Mouse (Mus musculus): ENCODE results near the gene Capza2. TPM values are rescaled to one million over a fixed set of nuclear protein-coding genes. Genes with fewer than 3 reads are reported as not detected.

Capza2 gene
- polyA plus RNA-seq, 1 experiment from 2014 or later, result 258 TPM

GRCm38 (mm10) chr6:17655080-17655479 is 19.0 kb downstream of the Capza2 start:
- no peak overlapping the region for H3K4me2 ChIP-seq (replicated peaks)
- H3K4me3 ChIP-seq, result no peak overlapping the region
- peaks cover 26% of the 10 kb centered on the region for H3K36me3 ChIP-seq
- ATAC-seq (ENCODE audit: low FRiP score, low read depth), result no peak
- 97% methylated on average over 2 of the region's 2 CpGs for WGBS
- no peaks in the 10 kb centered on the region for H3K27me3 ChIP-seq (replicated peaks)
- H3K4me1 ChIP-seq, result no peaks in the 10 kb centered on the region
- H3K9me3 ChIP-seq, result no peaks in the 10 kb centered on the region
- no peak overlapping the region for H3K27ac ChIP-seq
- H3K9ac ChIP-seq, result no peak overlapping the region

DNA sequence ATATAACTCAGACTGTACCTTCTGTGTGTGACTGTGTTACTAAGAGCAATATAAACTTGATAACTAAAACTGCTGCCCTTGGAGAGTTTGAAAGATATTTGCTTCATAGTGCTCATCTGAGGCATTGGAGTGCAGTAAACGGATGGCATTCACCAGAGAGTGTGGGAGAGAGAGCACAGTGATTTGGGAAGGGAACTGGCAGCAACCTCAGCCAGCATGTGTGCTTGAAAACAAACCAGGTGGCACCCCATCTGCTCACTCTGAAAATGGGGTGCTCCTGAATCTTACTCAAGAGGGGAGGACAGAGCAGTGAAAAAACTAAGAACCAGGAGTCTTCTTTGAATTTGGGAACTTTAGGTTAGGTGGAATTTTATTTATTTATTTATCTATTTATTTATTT is 21.3 kb downstream of the Capza2 start:
- H3K9ac ChIP-seq, result no peak overlapping the region
- H3K4me2 ChIP-seq (replicated peaks), result no peak overlapping the region
- no peaks in the 10 kb centered on the region for H3K27me3 ChIP-seq (replicated peaks)
- peaks cover 34% of the 10 kb centered on the region for H3K36me3 ChIP-seq
- H3K27ac ChIP-seq, result no peak overlapping the region
- no peak overlapping the region for H3K4me3 ChIP-seq
- no peaks in the 10 kb centered on the region for H3K9me3 ChIP-seq
- no peaks in the 10 kb centered on the region for H3K4me1 ChIP-seq
- no peak for ATAC-seq (ENCODE audit: low FRiP score, low read depth)
- 81% methylated on average over 1 of the region's 1 CpGs for WGBS

DNA sequence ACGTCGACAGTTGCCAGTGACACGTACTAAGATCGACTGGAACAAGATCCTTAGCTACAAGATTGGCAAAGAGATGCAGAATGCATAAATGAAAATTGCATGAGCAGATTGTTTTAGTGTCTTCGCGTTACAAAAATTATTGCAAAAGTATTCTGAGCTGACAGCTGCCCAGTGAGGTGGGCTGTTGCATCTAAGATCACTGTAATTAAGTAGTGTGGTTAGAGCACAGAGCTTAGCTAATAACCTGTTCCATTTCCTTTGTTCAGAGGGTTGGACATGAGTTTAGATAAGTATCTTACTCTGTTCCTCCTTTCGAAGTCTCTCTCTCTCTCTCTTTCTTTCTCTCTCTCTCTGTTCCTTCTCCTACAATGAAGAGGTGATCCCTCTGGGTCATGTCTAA is 29.3 kb downstream of the Capza2 start:
- no peaks in the 10 kb centered on the region for H3K9me3 ChIP-seq
- H3K9ac ChIP-seq, result no peak overlapping the region
- ATAC-seq (ENCODE audit: low FRiP score, low read depth), result no peak
- no peaks in the 10 kb centered on the region for H3K4me1 ChIP-seq
- no peak overlapping the region for H3K27ac ChIP-seq
- no peak overlapping the region for H3K4me3 ChIP-seq
- 95% methylated on average over 7 of the region's 7 CpGs for WGBS
- H3K36me3 ChIP-seq, result peaks cover 51% of the 10 kb centered on the region
- H3K27me3 ChIP-seq (replicated peaks), result no peaks in the 10 kb centered on the region
- H3K4me2 ChIP-seq (replicated peaks), result no peak overlapping the region

- Histone ChIP-seq H3K27me3 (replicated peaks) (no peaks in the 10 kb centered on the region), H3K9me3 (no peaks in the 10 kb centered on the region), H3K4me3 (no peak overlapping the region), H3K4me1 (no peaks in the 10 kb centered on the region), H3K36me3 (peaks cover 47% of the 10 kb centered on the region), H3K27ac (no peak overlapping the region), H3K4me2 (replicated peaks) (no peak overlapping the region), H3K9ac (no peak overlapping the region)
- no peak for ATAC-seq (ENCODE audit: low FRiP score, low read depth)
Measured at GRCm38 (mm10) chr6:17666024-17666423, 30.0 kb downstream of the Capza2 start.

- no peaks in the 10 kb centered on the region for H3K4me1 ChIP-seq
- H3K36me3 ChIP-seq, result peaks cover 34% of the 10 kb centered on the region
- H3K9ac ChIP-seq, result no peak overlapping the region
- no peak overlapping the region for H3K4me2 ChIP-seq (replicated peaks)
- H3K27me3 ChIP-seq (replicated peaks), result no peaks in the 10 kb centered on the region
- H3K4me3 ChIP-seq, result no peak overlapping the region
- no peaks in the 10 kb centered on the region for H3K9me3 ChIP-seq
- WGBS, result 95% methylated on average over 3 of the region's 3 CpGs
- ATAC-seq (ENCODE audit: low FRiP score, low read depth), result no peak
- H3K27ac ChIP-seq, result no peak overlapping the region
Measured at GRCm38 (mm10) chr6:17667813-17668212, 31.8 kb downstream of the Capza2 start.

DNA sequence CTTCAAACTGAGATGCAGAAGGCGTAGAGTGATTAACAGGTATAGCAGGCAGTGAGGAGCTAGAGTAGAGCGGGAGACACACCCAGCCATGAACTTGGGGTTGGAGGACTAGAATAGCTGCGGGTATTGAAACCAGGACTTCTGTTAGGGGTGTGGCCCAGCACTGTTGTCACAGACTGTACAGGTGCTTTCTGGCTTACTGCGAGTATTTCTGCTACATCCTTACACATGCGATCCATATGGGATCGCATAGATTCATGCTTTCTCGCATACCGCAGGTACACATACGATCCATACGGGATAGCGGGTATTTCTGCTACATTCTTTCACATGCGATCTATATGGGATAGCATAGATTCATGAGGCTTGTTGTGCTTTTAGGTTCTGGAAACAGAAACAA is 32.3 kb downstream of the Capza2 start:
- Histone ChIP-seq H3K9me3 (no peaks in the 10 kb centered on the region), H3K9ac (no peak overlapping the region), H3K27ac (no peak overlapping the region), H3K4me3 (no peak overlapping the region), H3K4me2 (replicated peaks) (no peak overlapping the region), H3K36me3 (peaks cover 29% of the 10 kb centered on the region), H3K27me3 (replicated peaks) (no peaks in the 10 kb centered on the region), H3K4me1 (no peaks in the 10 kb centered on the region)
- 95% methylated on average over 12 of the region's 12 CpGs for WGBS
- ATAC-seq (ENCODE audit: low FRiP score, low read depth), result no peak

DNA sequence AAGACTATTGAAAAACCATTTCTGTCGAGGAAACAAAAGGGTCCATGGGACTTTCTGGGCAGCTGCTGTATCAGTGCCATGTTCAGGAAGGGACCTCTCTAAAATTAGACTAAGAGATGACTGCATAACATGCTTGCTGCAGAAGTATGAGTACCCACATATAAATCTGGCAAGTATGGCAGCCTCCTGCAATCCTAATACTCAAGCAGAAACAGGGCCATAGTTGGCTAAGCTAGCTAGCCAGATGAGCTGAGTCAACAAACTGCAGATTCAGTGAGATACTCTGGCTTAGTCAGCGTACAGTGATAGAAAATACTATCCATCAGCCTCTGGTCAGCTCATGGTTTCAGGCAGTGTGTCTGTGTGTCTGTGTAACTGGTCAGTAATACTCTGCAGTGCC is 33.8 kb downstream of the Capza2 start:
- Histone ChIP-seq H3K4me3 (no peak overlapping the region), H3K9ac (no peak overlapping the region), H3K9me3 (no peaks in the 10 kb centered on the region), H3K4me2 (replicated peaks) (no peak overlapping the region), H3K27ac (no peak overlapping the region), H3K4me1 (no peaks in the 10 kb centered on the region), H3K36me3 (peaks cover 24% of the 10 kb centered on the region), H3K27me3 (replicated peaks) (no peaks in the 10 kb centered on the region)
- no peak for ATAC-seq (ENCODE audit: low FRiP score, low read depth)
- 83% methylated on average over 2 of the region's 2 CpGs for WGBS

- Histone ChIP-seq H3K27me3 (replicated peaks) (no peaks in the 10 kb centered on the region), H3K4me1 (no peaks in the 10 kb centered on the region), H3K27ac (no peak overlapping the region), H3K9ac (no peak overlapping the region), H3K9me3 (no peaks in the 10 kb centered on the region), H3K4me2 (replicated peaks) (no peak overlapping the region), H3K4me3 (no peak overlapping the region), H3K36me3 (no peaks in the 10 kb centered on the region)
- ATAC-seq (ENCODE audit: low FRiP score, low read depth), result peak; percentile 71
- 27% methylated on average over 12 of the region's 12 CpGs for WGBS
Measured at GRCm38 (mm10) chr6:17675019-17675756, 39.2 kb downstream of the Capza2 start.

- Histone ChIP-seq H3K9me3 (peaks cover 5% of the 10 kb centered on the region; the same call in 1 of the 2 replicates), H3K4me1 (no peaks in the 10 kb centered on the region), H3K4me3 (no peak overlapping the region), H3K27ac (no peak overlapping the region), H3K36me3 (no peaks in the 10 kb centered on the region), H3K27me3 (replicated peaks) (no peaks in the 10 kb centered on the region), H3K4me2 (replicated peaks) (no peak overlapping the region), H3K9ac (no peak overlapping the region)
- 88% methylated on average over 2 of the region's 2 CpGs for WGBS
- ATAC-seq (ENCODE audit: low FRiP score, low read depth), result no peak
Measured at GRCm38 (mm10) chr6:17677008-17677407, 41.0 kb downstream of the Capza2 start.

- Histone ChIP-seq H3K36me3 (no peaks in the 10 kb centered on the region), H3K9ac (no peak overlapping the region), H3K9me3 (peaks cover 5% of the 10 kb centered on the region; the same call in 1 of the 2 replicates), H3K4me1 (no peaks in the 10 kb centered on the region), H3K27me3 (replicated peaks) (no peaks in the 10 kb centered on the region), H3K27ac (no peak overlapping the region), H3K4me2 (replicated peaks) (no peak overlapping the region), H3K4me3 (no peak overlapping the region)
- WGBS, result 88% methylated on average over 6 of the region's 6 CpGs
- no peak for ATAC-seq (ENCODE audit: low FRiP score, low read depth)
Measured at GRCm38 (mm10) chr6:17680266-17680925, 44.4 kb downstream of the Capza2 start.

DNA sequence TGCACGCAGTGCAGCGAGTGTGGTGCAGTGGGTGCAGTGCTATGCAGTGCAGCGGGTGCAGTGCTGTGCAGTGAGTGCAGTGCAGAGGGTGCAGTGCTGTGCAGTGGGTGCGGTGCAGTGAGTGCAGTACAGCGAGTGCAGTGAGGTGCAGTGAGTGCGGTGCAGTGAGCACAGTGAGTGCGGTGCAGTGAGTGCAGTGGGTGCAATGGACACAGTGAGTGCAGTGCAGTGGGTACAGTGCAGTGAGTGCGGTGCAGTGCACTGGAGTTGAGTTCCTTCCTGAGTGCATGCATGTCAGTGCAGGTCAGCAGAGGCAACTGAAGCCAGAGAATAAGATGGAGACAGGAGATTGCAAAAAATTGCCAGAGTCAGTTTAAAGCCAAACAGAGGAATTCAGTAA is 45.8 kb downstream of the Capza2 start:
- Histone ChIP-seq H3K9ac (no peak overlapping the region), H3K4me3 (no peak overlapping the region), H3K4me2 (replicated peaks) (no peak overlapping the region), H3K36me3 (no peaks in the 10 kb centered on the region), H3K27me3 (replicated peaks) (no peaks in the 10 kb centered on the region), H3K4me1 (no peaks in the 10 kb centered on the region), H3K27ac (no peak overlapping the region), H3K9me3 (peaks cover 5% of the 10 kb centered on the region; the same call in 1 of the 2 replicates)
- WGBS, result 95% methylated on average over 8 of the region's 8 CpGs
- no peak for ATAC-seq (ENCODE audit: low FRiP score, low read depth)

GRCm38 (mm10) chr6:17688676-17689075 is 52.6 kb downstream of the Capza2 start:
- Histone ChIP-seq H3K9me3 (no peaks in the 10 kb centered on the region), H3K4me3 (no peak overlapping the region), H3K4me1 (no peaks in the 10 kb centered on the region), H3K27ac (no peak overlapping the region), H3K27me3 (replicated peaks) (no peaks in the 10 kb centered on the region), H3K9ac (no peak overlapping the region), H3K36me3 (no peaks in the 10 kb centered on the region), H3K4me2 (replicated peaks) (no peak overlapping the region)
- 85% methylated on average over 5 of the region's 5 CpGs for WGBS
- no peak for ATAC-seq (ENCODE audit: low FRiP score, low read depth)

GRCm38 (mm10) chr6:17692647-17693046 is 56.6 kb downstream of the Capza2 start, which contains the start of gene St7:
St7 (plus strand) TSS chr6:17692933.
- H3K27me3 ChIP-seq (replicated peaks), result no peaks in the 10 kb centered on the region
- H3K4me1 ChIP-seq, result 0 out of 2 replicates have a peak, but pooled peaks cover 8% of the 10 kb centered on the region
- no peaks in the 10 kb centered on the region for H3K36me3 ChIP-seq
- no peaks in the 10 kb centered on the region for H3K9me3 ChIP-seq
- 86% methylated on average over 7 of the region's 7 CpGs for WGBS
- ATAC-seq (ENCODE audit: low FRiP score, low read depth), result no peak
- peak within 1 kb of the TSS; percentile 81 for H3K9ac ChIP-seq
- H3K27ac ChIP-seq, result no peak within 1 kb of the TSS
- peak within 1 kb of the TSS; percentile 72 for H3K4me3 ChIP-seq
- peak within 1 kb of the TSS; percentile 88 for H3K4me2 ChIP-seq (replicated peaks)
